Mouse (Mus musculus): ENCODE results near the gene Wdr77.
"Not testable (repeated sequence)": the region's sequence is repeated elsewhere in the genome, so short reads cannot be mapped to it uniquely, and the experiment has no call there.

Gene Wdr77

GRCm38 (mm10) chr3:105958974-105959580 lies at the start of gene Wdr77:
Gene Wdr77, plus strand, starts transcription at chr3:105959369.
- peak; percentile 88 to 94 for DNase-seq (ENCODE audit: low spot score in 2 of 2)

GRCm38 (mm10) chr3:105910519-105911190 lies 48.5 kb upstream of the Wdr77 start:
- DNase-seq (ENCODE audit: low spot score in 2 of 2) = no peak

GRCm38 (mm10) chr3:105912097-105912880 lies 46.9 kb upstream of the Wdr77 start:
- DNase-seq (ENCODE audit: low spot score in 2 of 2) = no peak

GRCm38 (mm10) chr3:105913839-105914681 lies 45.1 kb upstream of the Wdr77 start:
- no peak for DNase-seq (ENCODE audit: low spot score in 2 of 2)

GRCm38 (mm10) chr3:105915281-105915680 lies 43.9 kb upstream of the Wdr77 start:
- no peak for DNase-seq (ENCODE audit: low spot score in 2 of 2)

GRCm38 (mm10) chr3:105916455-105916854 lies 42.7 kb upstream of the Wdr77 start:
- DNase-seq (ENCODE audit: low spot score in 2 of 2) = not testable (repeated sequence)

- no peak for DNase-seq (ENCODE audit: low spot score in 2 of 2)
These were observed 41.4 kb upstream of the Wdr77 start for GRCm38 (mm10) chr3:105917656-105918354.

GRCm38 (mm10) chr3:105918355-105918745 lies 40.8 kb upstream of the Wdr77 start:
- DNase-seq (ENCODE audit: low spot score in 2 of 2) = no peak

GRCm38 (mm10) chr3:105920743-105921142 lies 38.4 kb upstream of the Wdr77 start:
- DNase-seq (ENCODE audit: low spot score in 2 of 2) = not testable (repeated sequence)

GRCm38 (mm10) chr3:105921959-105922358 lies 37.2 kb upstream of the Wdr77 start:
- DNase-seq (ENCODE audit: low spot score in 2 of 2) = no peak

- DNase-seq (ENCODE audit: low spot score in 2 of 2) = no peak
These were observed 34.6 kb upstream of the Wdr77 start for GRCm38 (mm10) chr3:105924616-105925015.

- no peak for DNase-seq (ENCODE audit: low spot score in 2 of 2)
These were observed 31.5 kb upstream of the Wdr77 start for GRCm38 (mm10) chr3:105927561-105928194.

GRCm38 (mm10) chr3:105928195-105928569 lies 31.0 kb upstream of the Wdr77 start:
- DNase-seq (ENCODE audit: low spot score in 2 of 2) = no peak

- DNase-seq (ENCODE audit: low spot score in 2 of 2) = no peak
These were observed 30.4 kb upstream of the Wdr77 start for GRCm38 (mm10) chr3:105928781-105929180.

GRCm38 (mm10) chr3:105929821-105930220 lies 29.3 kb upstream of the Wdr77 start:
- no peak for DNase-seq (ENCODE audit: low spot score in 2 of 2)

GRCm38 (mm10) chr3:105931095-105931494 lies 28.1 kb upstream of the Wdr77 start:
- DNase-seq (ENCODE audit: low spot score in 2 of 2) = no peak

GRCm38 (mm10) chr3:105932240-105933071 lies 26.7 kb upstream of the Wdr77 start, which contains the start of gene I830077J02Rik:
Gene I830077J02Rik, minus strand, starts transcription at chr3:105932664.
- DNase-seq (ENCODE audit: low spot score in 2 of 2) = no peak

GRCm38 (mm10) chr3:105933926-105934325 lies 25.2 kb upstream of the Wdr77 start:
- DNase-seq (ENCODE audit: low spot score in 2 of 2) = peak in 1 of 2 experiments; percentile 8

GRCm38 (mm10) chr3:105935033-105935432 lies 24.1 kb upstream of the Wdr77 start:
- no peak for DNase-seq (ENCODE audit: low spot score in 2 of 2)

GRCm38 (mm10) chr3:105936111-105936510 lies 23.1 kb upstream of the Wdr77 start:
- DNase-seq (ENCODE audit: low spot score in 2 of 2) = no peak
